Mouse (Mus musculus): ENCODE results near the gene Gm12184. TPM values are rescaled to one million over a fixed set of nuclear protein-coding genes. Genes with fewer than 3 reads are reported as not detected.

Gm12184 gene
- polyA plus RNA-seq, 1 experiment from 2014 or later: 4.5 TPM

DNA sequence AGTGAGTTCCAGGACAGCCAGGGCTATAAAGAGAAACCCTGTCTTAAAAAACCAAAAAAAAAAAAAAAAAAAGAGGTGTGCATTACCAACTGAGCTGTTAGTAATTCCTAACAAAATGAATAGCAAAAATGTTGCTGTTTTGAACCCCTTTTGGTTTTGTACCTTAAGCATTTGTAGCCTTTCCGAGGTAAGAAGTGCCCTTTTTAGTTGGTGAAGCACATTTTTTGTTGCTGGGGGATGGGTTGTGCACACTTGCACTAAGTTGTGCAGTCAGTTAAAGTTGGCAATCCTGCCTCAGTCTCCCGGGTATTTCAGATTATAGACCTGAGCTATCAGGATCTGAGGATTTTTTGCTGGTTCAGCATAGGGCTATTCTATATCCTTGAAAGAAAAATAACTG lies 21.5 kb downstream of the Gm12184 start:
- Histone ChIP-seq H3K4me2 (replicated peaks; ENCODE audit: low read depth, low read length) (no peak overlapping the region), H3K9me3 (ENCODE audit: control insufficient read depth, low read depth, low read length) (no peaks in the 10 kb centered on the region), H3K36me3 (ENCODE audit: control insufficient read depth, insufficient read depth, low read length) (peaks cover 80% of the 10 kb centered on the region), H3K4me1 (ENCODE audit: control insufficient read depth, insufficient read depth, low read length) (peaks cover 12% of the 10 kb centered on the region), H3K27ac (ENCODE audit: low read length) (no peak overlapping the region), H3K27me3 (ENCODE audit: control insufficient read depth, insufficient read depth, low read length) (no peaks in the 10 kb centered on the region), H3K9ac (replicated peaks; ENCODE audit: low read depth, low read length) (no peak overlapping the region), H3K4me3 (ENCODE audit: low read depth, low read length) (no peak overlapping the region)
- WGBS: 85% methylated on average over 2 of the region's 2 CpGs
- no peak for ATAC-seq (ENCODE audit: insufficient number of reproducible peaks, insufficient read depth, low FRiP score, low read depth)

DNA sequence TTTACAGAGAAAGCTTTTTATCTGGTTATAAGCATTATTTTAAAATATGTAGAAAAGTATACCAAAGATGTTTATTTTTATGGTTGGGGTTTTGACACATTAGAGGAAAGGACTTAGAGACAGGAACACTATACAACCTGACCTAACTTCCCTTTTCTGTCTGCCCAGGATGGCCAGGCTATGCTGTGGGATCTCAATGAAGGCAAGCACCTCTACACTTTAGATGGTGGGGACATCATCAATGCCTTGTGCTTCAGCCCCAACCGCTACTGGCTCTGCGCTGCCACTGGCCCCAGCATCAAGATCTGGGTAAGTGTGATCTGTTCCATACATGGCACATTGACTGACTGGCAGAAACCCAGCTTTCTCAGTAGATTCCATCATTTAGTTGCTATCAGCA lies 22.5 kb downstream of the Gm12184 start:
- peaks cover 12% of the 10 kb centered on the region for H3K4me1 ChIP-seq (ENCODE audit: control insufficient read depth, insufficient read depth, low read length)
- no peaks in the 10 kb centered on the region for H3K27me3 ChIP-seq (ENCODE audit: control insufficient read depth, insufficient read depth, low read length)
- H3K36me3 ChIP-seq (ENCODE audit: control insufficient read depth, insufficient read depth, low read length): peaks cover 75% of the 10 kb centered on the region
- no peaks in the 10 kb centered on the region for H3K9me3 ChIP-seq (ENCODE audit: control insufficient read depth, low read depth, low read length)
- 93% methylated on average over 2 of the region's 2 CpGs for WGBS
- H3K4me2 ChIP-seq (replicated peaks; ENCODE audit: low read depth, low read length): no peak overlapping the region
- no peak overlapping the region for H3K4me3 ChIP-seq (ENCODE audit: low read depth, low read length)
- no peak for ATAC-seq (ENCODE audit: insufficient number of reproducible peaks, insufficient read depth, low FRiP score, low read depth)
- no peak overlapping the region for H3K9ac ChIP-seq (replicated peaks; ENCODE audit: low read depth, low read length)
- H3K27ac ChIP-seq (ENCODE audit: low read length): no peak overlapping the region

DNA sequence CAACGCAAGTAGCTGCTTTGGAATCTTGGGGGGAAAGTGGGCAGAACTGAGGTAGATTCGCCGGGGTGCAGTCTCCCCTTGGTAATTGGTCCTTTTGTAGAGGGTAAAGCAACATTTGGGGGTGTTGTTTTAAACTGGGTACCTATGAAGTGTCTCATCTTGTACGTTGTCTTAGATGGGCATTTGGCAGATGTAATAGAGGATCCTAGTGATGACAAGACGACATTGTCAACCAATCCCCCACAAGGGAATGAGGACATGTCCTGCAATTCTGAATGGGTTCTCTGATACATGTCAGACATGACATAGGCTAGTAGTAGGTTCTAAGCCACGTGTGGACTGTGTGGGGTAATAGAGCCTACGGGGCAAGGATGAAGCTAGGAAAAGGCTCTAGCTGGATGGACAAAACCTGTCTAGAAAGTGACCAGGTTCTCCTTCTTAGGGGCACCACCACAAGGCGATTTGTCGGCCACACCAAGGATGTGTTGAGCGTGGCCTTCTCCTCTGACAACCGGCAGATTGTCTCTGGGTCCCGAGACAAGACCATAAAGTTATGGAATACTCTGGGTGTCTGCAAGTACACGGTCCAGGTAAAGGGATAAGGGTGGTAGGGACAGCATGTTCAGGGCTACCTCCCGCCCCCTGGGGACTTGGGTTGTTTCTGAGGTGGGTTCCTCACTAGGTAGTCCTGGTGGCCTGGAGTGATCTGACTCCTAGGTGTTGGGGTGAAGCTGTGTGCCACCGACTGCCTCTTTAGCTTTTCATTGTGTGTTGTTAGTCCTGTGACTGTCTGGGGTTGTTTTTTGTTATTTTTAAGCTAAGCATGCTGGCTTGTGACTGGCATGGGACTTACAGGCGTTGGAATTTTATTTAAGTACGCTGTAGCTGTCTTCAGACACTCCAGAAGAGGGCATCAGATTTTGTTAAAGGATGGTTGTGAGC lies 24.4 kb downstream of the Gm12184 start:
- H3K4me3 ChIP-seq (ENCODE audit: low read depth, low read length): peak overlapping the region; percentile 91
- no peaks in the 10 kb centered on the region for H3K9me3 ChIP-seq (ENCODE audit: control insufficient read depth, low read depth, low read length)
- H3K4me2 ChIP-seq (replicated peaks; ENCODE audit: low read depth, low read length): peak overlapping the region; percentile 82
- no peak for ATAC-seq (ENCODE audit: insufficient number of reproducible peaks, insufficient read depth, low FRiP score, low read depth)
- H3K27ac ChIP-seq (ENCODE audit: low read length): no peak overlapping the region
- H3K4me1 ChIP-seq (ENCODE audit: control insufficient read depth, insufficient read depth, low read length): peaks cover 21% of the 10 kb centered on the region
- H3K27me3 ChIP-seq (ENCODE audit: control insufficient read depth, insufficient read depth, low read length): no peaks in the 10 kb centered on the region
- peak overlapping the region; percentile 89 for H3K9ac ChIP-seq (replicated peaks; ENCODE audit: low read depth, low read length)
- WGBS: 72% methylated on average over 17 of the region's 17 CpGs
- H3K36me3 ChIP-seq (ENCODE audit: control insufficient read depth, insufficient read depth, low read length): peaks cover 57% of the 10 kb centered on the region

DNA sequence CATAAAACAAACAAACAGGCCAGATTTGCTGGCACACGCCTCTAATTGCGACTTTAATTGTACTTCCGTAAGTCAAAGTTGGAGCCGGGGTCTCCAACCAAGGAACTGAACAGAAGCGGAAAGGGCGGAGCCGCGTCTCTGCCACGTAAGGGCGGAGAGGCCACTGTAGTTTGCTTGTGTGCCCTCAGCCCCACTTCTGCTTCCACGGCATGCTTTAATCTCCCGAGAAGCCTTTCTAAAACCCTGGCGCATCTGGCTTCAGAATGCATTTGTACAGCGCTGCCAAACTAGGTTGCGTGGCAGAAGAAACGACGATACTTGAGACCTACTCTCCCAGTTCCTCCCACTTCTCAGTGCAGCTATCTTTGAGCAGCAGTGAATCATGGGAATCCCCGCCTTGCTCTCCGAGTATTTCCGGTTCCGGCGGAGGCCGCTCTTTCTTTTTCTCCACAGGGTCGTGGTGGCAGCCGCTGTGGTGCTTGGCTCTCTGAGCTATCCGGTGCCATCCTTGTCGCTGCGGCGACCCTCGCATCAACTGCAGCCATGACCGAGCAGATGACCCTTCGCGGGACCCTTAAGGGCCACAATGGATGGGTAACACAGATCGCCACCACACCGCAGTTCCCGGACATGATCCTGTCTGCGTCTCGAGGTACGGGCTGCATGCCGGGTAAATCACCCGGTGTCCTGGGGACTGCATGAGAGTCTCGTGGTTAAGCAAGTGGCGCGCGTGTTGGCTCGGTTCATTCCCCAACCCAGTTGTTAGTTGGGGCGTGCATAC lies 26.3 kb downstream of the Gm12184 start, which contains the start of gene Rack1:
Gene Rack1 (plus strand): TSS at position 412 of the 781 bp plus-strand sequence.
- peak within 1 kb of the TSS; percentile 96 for H3K27ac ChIP-seq (ENCODE audit: low read length)
- peak within 1 kb of the TSS; percentile 91 for H3K4me3 ChIP-seq (ENCODE audit: low read depth, low read length)
- peak within 1 kb of the TSS; percentile 82 for H3K4me2 ChIP-seq (replicated peaks; ENCODE audit: low read depth, low read length)
- H3K27me3 ChIP-seq (ENCODE audit: control insufficient read depth, insufficient read depth, low read length): no peaks in the 10 kb centered on the region
- H3K36me3 ChIP-seq (ENCODE audit: control insufficient read depth, insufficient read depth, low read length): peaks cover 38% of the 10 kb centered on the region
- no peaks in the 10 kb centered on the region for H3K9me3 ChIP-seq (ENCODE audit: control insufficient read depth, low read depth, low read length)
- peak within 1 kb of the TSS; percentile 89 for H3K9ac ChIP-seq (replicated peaks; ENCODE audit: low read depth, low read length)
- under 1% methylated on average over 47 of the region's 47 CpGs for WGBS
- H3K4me1 ChIP-seq (ENCODE audit: control insufficient read depth, insufficient read depth, low read length): peaks cover 21% of the 10 kb centered on the region
- ATAC-seq (ENCODE audit: insufficient number of reproducible peaks, insufficient read depth, low FRiP score, low read depth): peak; percentile 88

DNA sequence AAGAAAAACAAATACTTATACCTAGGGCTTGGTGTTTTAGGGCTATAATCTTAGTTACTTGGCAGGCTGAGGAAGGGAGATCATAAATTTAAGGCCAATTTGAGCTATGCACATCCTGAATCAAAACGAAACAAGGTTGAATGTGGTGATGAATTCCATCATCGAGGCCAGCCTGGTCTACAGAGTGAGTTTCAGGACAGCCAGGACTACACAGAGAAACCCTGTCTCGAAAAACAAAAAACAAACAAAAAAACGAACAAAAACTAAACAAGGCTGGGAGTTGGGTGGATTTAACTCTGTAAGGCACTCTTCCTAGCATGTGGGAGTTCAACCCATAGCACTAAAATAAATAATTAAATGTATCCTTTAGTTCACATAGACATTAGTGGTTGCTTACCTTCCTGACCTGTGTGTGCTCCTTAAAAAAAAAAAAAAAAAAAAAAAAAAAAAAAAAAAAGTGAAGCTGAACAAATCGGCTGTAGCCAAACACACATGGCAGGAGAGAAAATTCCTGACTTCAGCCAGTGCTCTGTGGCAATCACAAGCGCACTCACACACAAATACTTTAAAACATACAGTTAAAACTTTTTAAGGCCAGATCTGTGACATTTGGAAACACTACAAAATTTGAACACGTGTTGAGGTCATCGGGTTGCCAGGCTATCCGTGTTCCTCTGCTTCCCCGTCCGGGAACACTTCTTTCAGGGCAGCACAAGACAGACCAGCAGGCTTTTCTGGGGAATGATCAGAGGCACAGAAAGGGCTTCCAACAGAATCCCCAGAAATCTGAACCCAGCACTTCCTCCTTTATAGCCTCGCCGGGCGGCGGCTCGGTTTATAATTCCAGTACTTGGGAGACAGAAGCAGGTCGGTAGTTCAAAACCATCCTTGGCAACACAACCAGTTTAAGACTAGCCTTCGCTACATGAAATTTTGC lies 27.2 kb downstream of the Gm12184 start:
- peak; percentile 15; the same call in 1 of the 2 replicates for ATAC-seq (ENCODE audit: insufficient number of reproducible peaks, insufficient read depth, low FRiP score, low read depth)
- H3K4me3 ChIP-seq (ENCODE audit: low read depth, low read length): peak overlapping the region; percentile 91
- no peaks in the 10 kb centered on the region for H3K27me3 ChIP-seq (ENCODE audit: control insufficient read depth, insufficient read depth, low read length)
- peaks cover 21% of the 10 kb centered on the region for H3K4me1 ChIP-seq (ENCODE audit: control insufficient read depth, insufficient read depth, low read length)
- 7% methylated on average over 18 of the region's 18 CpGs for WGBS
- peak overlapping the region; percentile 69 for H3K9ac ChIP-seq (replicated peaks; ENCODE audit: low read depth, low read length)
- H3K4me2 ChIP-seq (replicated peaks; ENCODE audit: low read depth, low read length): peak overlapping the region; percentile 82
- peaks cover 29% of the 10 kb centered on the region for H3K36me3 ChIP-seq (ENCODE audit: control insufficient read depth, insufficient read depth, low read length)
- H3K27ac ChIP-seq (ENCODE audit: low read length): peak overlapping the region; percentile 96
- no peaks in the 10 kb centered on the region for H3K9me3 ChIP-seq (ENCODE audit: control insufficient read depth, low read depth, low read length)

DNA sequence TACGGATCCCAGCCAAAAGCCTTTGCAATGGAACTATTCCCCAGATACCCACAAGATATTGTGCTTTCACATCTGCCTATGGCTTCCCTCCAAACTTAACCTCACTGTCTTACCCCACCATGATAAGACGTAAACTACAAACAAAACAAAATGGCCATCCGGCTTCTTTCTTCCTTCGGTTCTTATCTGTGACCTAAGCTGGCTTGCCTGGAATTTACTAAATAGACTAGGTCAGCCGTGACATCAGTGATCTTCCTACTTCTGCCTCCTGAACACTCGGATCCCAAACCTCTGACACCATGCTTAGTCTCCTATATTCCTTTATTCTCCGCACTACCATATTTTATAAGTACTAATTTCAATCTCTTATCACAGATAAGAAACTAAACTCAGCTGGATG lies 28.1 kb downstream of the Gm12184 start:
- no peak for ATAC-seq (ENCODE audit: insufficient number of reproducible peaks, insufficient read depth, low FRiP score, low read depth)
- peak overlapping the region; percentile 82; the same call in 1 of the 2 replicates for H3K4me2 ChIP-seq (replicated peaks; ENCODE audit: low read depth, low read length)
- peak overlapping the region; percentile 91; the same call in 1 of the 2 replicates for H3K4me3 ChIP-seq (ENCODE audit: low read depth, low read length)
- no peaks in the 10 kb centered on the region for H3K27me3 ChIP-seq (ENCODE audit: control insufficient read depth, insufficient read depth, low read length)
- H3K36me3 ChIP-seq (ENCODE audit: control insufficient read depth, insufficient read depth, low read length): peaks cover 20% of the 10 kb centered on the region
- H3K4me1 ChIP-seq (ENCODE audit: control insufficient read depth, insufficient read depth, low read length): peaks cover 21% of the 10 kb centered on the region
- no peak overlapping the region for H3K27ac ChIP-seq (ENCODE audit: low read length)
- peak overlapping the region; percentile 69; the same call in 1 of the 2 replicates for H3K9ac ChIP-seq (replicated peaks; ENCODE audit: low read depth, low read length)
- WGBS: 76% methylated on average over 7 of the region's 7 CpGs
- no peaks in the 10 kb centered on the region for H3K9me3 ChIP-seq (ENCODE audit: control insufficient read depth, low read depth, low read length)

DNA sequence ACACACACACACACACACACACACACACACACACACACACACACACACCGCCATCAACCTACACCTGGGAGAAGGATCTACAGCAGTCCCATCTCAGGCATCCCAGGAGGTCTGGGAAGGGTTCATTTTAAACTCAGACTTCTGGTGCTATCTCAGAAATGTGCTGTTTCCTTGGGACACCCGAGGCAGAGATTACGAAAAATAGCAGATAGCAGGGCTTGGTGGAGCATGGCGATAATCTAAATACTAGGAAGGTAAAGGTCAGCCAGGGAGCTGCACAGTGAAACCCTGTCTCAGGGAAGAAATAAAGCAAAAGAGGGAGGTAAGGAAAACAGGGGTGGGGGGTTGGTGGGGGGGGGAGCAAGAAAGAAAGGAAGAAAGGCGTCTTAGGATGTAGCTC lies 29.2 kb downstream of the Gm12184 start:
- Histone ChIP-seq H3K27ac (ENCODE audit: low read length) (no peak overlapping the region), H3K4me3 (ENCODE audit: low read depth, low read length) (no peak overlapping the region), H3K9me3 (ENCODE audit: control insufficient read depth, low read depth, low read length) (no peaks in the 10 kb centered on the region), H3K36me3 (ENCODE audit: control insufficient read depth, insufficient read depth, low read length) (peaks cover 10% of the 10 kb centered on the region; the same call in 1 of the 2 replicates), H3K4me2 (replicated peaks; ENCODE audit: low read depth, low read length) (no peak overlapping the region), H3K27me3 (ENCODE audit: control insufficient read depth, insufficient read depth, low read length) (no peaks in the 10 kb centered on the region), H3K4me1 (ENCODE audit: control insufficient read depth, insufficient read depth, low read length) (peaks cover 19% of the 10 kb centered on the region), H3K9ac (replicated peaks; ENCODE audit: low read depth, low read length) (no peak overlapping the region)
- no peak for ATAC-seq (ENCODE audit: insufficient number of reproducible peaks, insufficient read depth, low FRiP score, low read depth)
- 73% methylated on average over 5 of the region's 5 CpGs for WGBS
